Mouse (Mus musculus) hindbrain, embryonic 13.5 days (tissue): ENCODE data around the gene Vamp8. TPM values are rescaled to one million over a fixed set of nuclear protein-coding genes. Genes with fewer than 3 reads are reported as not detected.

Source experiments
- ATAC-seq: fragments of 200-750 bp; cut with Nextera tagmentation; 2 replicates; pipeline ENCODE4 v1.8.0; 2017; ENCODE audit warnings: moderate TSS enrichment; ENCODE audit not compliant: low FRiP score
- H3K27ac ChIP-seq: fragments of 300-500 bp; sonication (generic); 2 replicates; pipeline ENCODE4 v1.5.1; 2015; ENCODE audit warnings: inconsistent platforms, mild to moderate bottlenecking, moderate library complexity
- H3K27me3 ChIP-seq: fragments of 300-500 bp; sonication (generic); 2 replicates; pipeline ENCODE4 v1.6.1; 2015; ENCODE audit warnings: mild to moderate bottlenecking, inconsistent platforms
- H3K36me3 ChIP-seq: fragments of 300-500 bp; sonication (generic); 2 replicates; pipeline ENCODE4 v1.6.1; 2015; ENCODE audit warnings: mild to moderate bottlenecking, inconsistent platforms
- H3K4me1 ChIP-seq: fragments of 300-500 bp; sonication (generic); replicated peaks from 2 replicates; pipeline ENCODE4 v1.6.1; 2015; ENCODE audit warnings: inconsistent platforms
- H3K4me2 ChIP-seq: fragments of 300-500 bp; sonication (generic); 2 replicates; pipeline ENCODE4 v1.6.1; 2015; ENCODE audit warnings: inconsistent platforms, mild to moderate bottlenecking, moderate library complexity
- H3K4me3 ChIP-seq: fragments of 300-500 bp; sonication (generic); 2 replicates; pipeline ENCODE4 v1.5.1; 2015; ENCODE audit warnings: mild to moderate bottlenecking, inconsistent platforms
- H3K9ac ChIP-seq: fragments of 300-500 bp; sonication (generic); 2 replicates; pipeline ENCODE4 v1.6.1; 2015; ENCODE audit warnings: mild to moderate bottlenecking, inconsistent platforms
- H3K9me3 ChIP-seq: fragments of 300-500 bp; sonication (generic); 2 replicates; pipeline ENCODE4 v1.6.1; 2016; ENCODE audit warnings: inconsistent platforms
- WGBS: fragments of 180-500 bp; shearing (Covaris S2); methylation state at CpG from one replicate; pipeline ENCODE4 v1.1.7; 2015; 5-methylcytosine and 5-hydroxymethylcytosine counted together
- polyA plus RNA-seq: library from polyadenylated mRNA; unstranded; fragments of >200 nt; fragmentation: Nextera tagmentation; extraction: Ambion mirVana; gene quantifications from 2 replicates; pipeline ENCODE4 v1.2.1, GENCODE M21; 2015

Gene Vamp8
- polyA plus RNA-seq, 1 experiment from 2014 or later: 29.4 TPM

DNA sequence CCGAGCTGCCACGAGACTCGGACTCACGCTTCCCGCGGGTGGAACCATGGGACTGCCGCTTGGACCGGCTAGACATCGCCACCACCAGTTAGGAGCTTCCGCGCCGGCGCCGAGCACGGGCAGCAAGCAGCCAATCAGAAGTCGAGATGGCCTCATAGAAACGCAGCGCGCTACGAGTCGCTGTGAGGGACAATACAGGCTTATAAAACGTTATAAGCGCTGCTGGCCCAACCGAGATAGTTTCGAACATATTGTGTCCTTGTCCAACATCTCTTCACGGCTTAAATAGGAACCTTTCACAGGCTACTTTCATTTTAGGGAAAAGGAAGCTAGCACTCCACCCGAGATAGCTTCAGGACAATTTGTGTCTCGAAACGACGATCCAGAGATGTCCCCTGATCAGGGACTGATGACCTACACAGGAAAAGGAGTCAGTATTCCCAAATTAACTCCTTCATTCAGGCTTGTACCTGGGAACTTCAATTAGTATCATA, 45.4 kb downstream of the Vamp8 start, which contains the start of gene Usp39:
Gene Usp39 (minus strand): TSS at position 111 of the 494 bp plus-strand sequence.
- peak within 1 kb of the TSS; percentile 90 for H3K9ac ChIP-seq
- H3K9me3 ChIP-seq: no peaks in the 10 kb centered on the region
- H3K36me3 ChIP-seq: peaks cover 20% of the 10 kb centered on the region
- peak; percentile 84 for ATAC-seq
- WGBS: under 1% methylated on average over 30 of the region's 30 CpGs
- H3K27me3 ChIP-seq: no peaks in the 10 kb centered on the region
- peaks cover 44% of the 10 kb centered on the region for H3K4me1 ChIP-seq
- peak within 1 kb of the TSS; percentile 91 for H3K4me2 ChIP-seq
- H3K27ac ChIP-seq: peak within 1 kb of the TSS; percentile 83
- peak within 1 kb of the TSS; percentile 79 for H3K4me3 ChIP-seq

DNA sequence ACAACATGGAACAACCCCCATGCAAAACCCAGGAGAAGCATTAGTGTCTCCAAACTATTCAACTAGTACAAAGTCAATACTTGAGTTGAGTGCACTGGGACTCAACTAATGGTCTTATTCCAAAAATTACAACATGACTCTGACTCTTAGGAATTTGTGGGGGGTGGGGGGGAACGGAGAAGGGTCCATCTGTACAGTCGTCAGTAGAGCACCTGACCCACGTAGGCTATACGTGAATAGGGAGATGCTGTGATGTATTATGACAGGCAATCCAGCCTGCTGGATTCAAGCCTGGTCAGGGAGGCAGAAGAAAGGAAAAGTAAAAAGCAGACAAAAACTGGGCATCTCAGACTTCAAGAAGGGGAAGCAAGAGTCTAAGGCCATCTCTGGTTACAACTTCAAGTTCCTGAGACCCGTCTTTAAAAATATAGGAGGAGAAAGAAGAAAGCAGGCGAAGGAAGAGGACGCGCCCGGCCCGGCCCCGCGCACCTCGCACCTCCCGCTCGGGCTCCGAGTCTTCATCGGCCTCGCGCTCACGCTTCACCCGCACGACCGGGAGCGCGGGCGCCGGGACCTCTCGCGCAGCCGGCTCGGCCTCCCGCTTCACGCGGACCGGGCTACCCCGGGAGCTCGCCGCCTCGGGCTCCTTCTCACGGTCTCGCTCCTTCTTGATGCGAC, 46.0 kb downstream of the Vamp8 start:
- Histone ChIP-seq H3K27ac (peak overlapping the region; percentile 83), H3K27me3 (no peaks in the 10 kb centered on the region), H3K36me3 (peaks cover 18% of the 10 kb centered on the region), H3K9ac (peak overlapping the region; percentile 90), H3K4me1 (peaks cover 44% of the 10 kb centered on the region), H3K9me3 (no peaks in the 10 kb centered on the region), H3K4me2 (peak overlapping the region; percentile 91), H3K4me3 (peak overlapping the region; percentile 79)
- WGBS: under 1% methylated on average over 40 of the region's 42 CpGs
- peak; percentile 37; the same call in 1 of the 2 replicates for ATAC-seq

DNA sequence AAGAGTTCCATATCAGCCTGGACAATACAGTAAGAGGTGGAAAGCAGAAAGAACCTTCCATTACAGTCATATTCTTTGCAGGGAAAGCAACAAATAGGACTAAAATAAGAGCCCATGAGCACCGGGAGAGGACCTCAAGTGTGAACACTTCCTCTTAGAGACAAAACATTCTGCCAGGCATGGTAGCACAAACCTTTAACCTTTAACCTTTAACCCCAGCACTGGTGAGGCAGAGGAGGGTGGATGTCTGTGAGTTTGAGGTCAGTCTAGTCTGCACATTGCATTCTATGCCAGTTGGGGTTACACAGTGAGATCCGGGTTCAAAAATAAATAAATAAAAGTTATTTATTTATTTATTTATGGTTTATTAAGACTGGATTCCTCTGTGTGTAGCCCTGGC, 50.0 kb downstream of the Vamp8 start:
- peaks cover 44% of the 10 kb centered on the region for H3K36me3 ChIP-seq
- H3K4me1 ChIP-seq: peaks cover 16% of the 10 kb centered on the region
- no peak overlapping the region for H3K9ac ChIP-seq
- ATAC-seq: no peak
- H3K4me3 ChIP-seq: no peak overlapping the region
- no peak overlapping the region for H3K27ac ChIP-seq
- no peaks in the 10 kb centered on the region for H3K9me3 ChIP-seq
- WGBS: 62% methylated on average over 2 of the region's 2 CpGs
- H3K27me3 ChIP-seq: no peaks in the 10 kb centered on the region
- no peak overlapping the region for H3K4me2 ChIP-seq

Other genes starting within 250 kb of the Vamp8 start
- gene Atoh8, start 155.1 kb downstream of the Vamp8 start, polyA plus RNA-seq: 3.2 and 4.2 TPM in 2 replicates
- gene Sftpb, start 86.1 kb downstream of the Vamp8 start, polyA plus RNA-seq: 0.40 TPM in 1 of 2 replicates, not detected in the other
- 46.0 and 46.7 TPM in 2 replicates for gene Usp39, start 45.5 kb downstream of the Vamp8 start, polyA plus RNA-seq
- gene 0610030E20Rik, start 43.4 kb downstream of the Vamp8 start, polyA plus RNA-seq: 20.6 and 21.1 TPM in 2 replicates
- 14.4 and 16.0 TPM in 2 replicates for gene Tmem150a, start 35.3 kb downstream of the Vamp8 start, polyA plus RNA-seq
- gene Rnf181, start 23.7 kb downstream of the Vamp8 start, polyA plus RNA-seq: 141 and 147 TPM in 2 replicates
- 18.8 and 20.8 TPM in 2 replicates for gene Vamp5, start 10.2 kb downstream of the Vamp8 start, polyA plus RNA-seq
- gene Ggcx, start 23.6 kb upstream of the Vamp8 start, polyA plus RNA-seq: 15.3 and 19.4 TPM in 2 replicates
- gene Mat2a, start 48.9 kb upstream of the Vamp8 start, polyA plus RNA-seq: 388 and 410 TPM in 2 replicates
- gene Sh2d6, start 131.0 kb upstream of the Vamp8 start, polyA plus RNA-seq: 0.41 and 1.0 TPM in 2 replicates
- gene Capg, start 153.7 kb upstream of the Vamp8 start, polyA plus RNA-seq: 9.2 and 10.2 TPM in 2 replicates
- 15.3 and 15.5 TPM in 2 replicates for gene Elmod3, start 207.7 kb upstream of the Vamp8 start, polyA plus RNA-seq
- 4.8 and 5.9 TPM in 2 replicates for gene Retsat, start 207.8 kb upstream of the Vamp8 start, polyA plus RNA-seq
- gene Tgoln1, start 226.3 kb upstream of the Vamp8 start, polyA plus RNA-seq: 37.1 and 38.1 TPM in 2 replicates